Mouse (Mus musculus) lung, postnatal 0 days (tissue): ENCODE data around the gene Gbf1.

Source experiments
- CTCF ChIP-seq: IDR thresholded peaks from 2 replicates; pipeline ENCODE4 v1.5.1; 2016; ENCODE audit warnings: antibody characterized with exemption, mild to moderate bottlenecking
- EP300 ChIP-seq: IDR thresholded peaks from 2 replicates; pipeline ENCODE4 v1.6.1; 2016; ENCODE audit warnings: antibody characterized with exemption, mild to moderate bottlenecking, control low read depth

- TF ChIP-seq CTCF (no peak), EP300 (no peak)
Observed at GRCm38 (mm10) chr19:46182241-46182640, 29.9 kb downstream of the Gbf1 start.
